Mouse (Mus musculus): ENCODE data around the gene Gse1. TPM values are rescaled to one million over a fixed set of nuclear protein-coding genes. Genes with fewer than 3 reads are reported as not detected.

Gse1 gene
- total and polyA plus RNA-seq, 3 experiments: 23.6 to 128 (median 66.9) TPM

- TF ChIP-seq ZNF384 (IDR thresholded peaks at IDR 0.05; ENCODE audit: low read depth, low read length): no peak
- TF ChIP-seq MXI1 (IDR thresholded peaks at IDR 0.05; ENCODE audit: low read depth, low read length): no peak
These were observed 289.6 kb downstream of the Gse1 start (continued) for GRCm38 (mm10) chr8:120517666-120518410.

GRCm38 (mm10) chr8:120518736-120519534, 290.7 kb downstream of the Gse1 start:
- Histone ChIP-seq H3K27me3 (ENCODE audit: control insufficient read depth in 1 of 2, insufficient read depth in 2 of 2, low read length in 2 of 2) (no peaks in the 10 kb centered on the region), H3K4me1 (ENCODE audit: control insufficient read depth in 1 of 2, insufficient read depth in 2 of 2, low read length in 2 of 2) (peaks cover 0 to 6% of the 10 kb centered on the region in 2 experiments; a peak in 2 of 4 replicates), H3K4me3 (ENCODE audit: control insufficient read depth in 1 of 2, insufficient read depth in 1 of 2, low read depth in 2 of 2, low read length in 2 of 2) (no peak overlapping the region), H3K9me3 (replicated peaks; ENCODE audit: insufficient read depth, low read length) (no peaks in the 10 kb centered on the region), H3K79me2 (ENCODE audit: control insufficient read depth, insufficient read depth, low read length, poor library complexity) (peaks cover 98% of the 10 kb centered on the region), H3K27ac (ENCODE audit: control insufficient read depth, low read depth, low read length) (no peak overlapping the region), H3K9ac (ENCODE audit: control insufficient read depth, low read depth, low read length, poor library complexity, severe bottlenecking) (no peak overlapping the region), H3K36me3 (ENCODE audit: control insufficient read depth in 1 of 2, insufficient read depth in 2 of 2, low read length in 2 of 2) (peaks cover 4 to 5% of the 10 kb centered on the region in 2 experiments)
- no peak for DNase-seq (ENCODE audit: low read depth, low spot score)
- TF ChIP-seq TCF12 (IDR thresholded peaks at IDR 0.05; ENCODE audit: low read depth, low read length): no peak
- no peak for TF ChIP-seq RAD21 (IDR thresholded peaks at IDR 0.05; ENCODE audit: low read depth, low read length)
- no peak for TF ChIP-seq MAX (IDR thresholded peaks at IDR 0.05; ENCODE audit: low read length)
- TF ChIP-seq CHD1 (IDR thresholded peaks at IDR 0.05; ENCODE audit: low read depth, low read length): no peak
- no peak for TF ChIP-seq UBTF (IDR thresholded peaks at IDR 0.05; ENCODE audit: borderline replicate concordance, insufficient read depth, low read depth, low read length)
- no peak for TF ChIP-seq RCOR1 (IDR thresholded peaks at IDR 0.05; ENCODE audit: low read depth, low read length)
- TF ChIP-seq NELFE (IDR thresholded peaks at IDR 0.05; ENCODE audit: low read depth, low read length): no peak
- no peak for TF ChIP-seq KAT2A (conservative IDR thresholded peaks at IDR 0.05; ENCODE audit: low read depth, low read length)

DNA sequence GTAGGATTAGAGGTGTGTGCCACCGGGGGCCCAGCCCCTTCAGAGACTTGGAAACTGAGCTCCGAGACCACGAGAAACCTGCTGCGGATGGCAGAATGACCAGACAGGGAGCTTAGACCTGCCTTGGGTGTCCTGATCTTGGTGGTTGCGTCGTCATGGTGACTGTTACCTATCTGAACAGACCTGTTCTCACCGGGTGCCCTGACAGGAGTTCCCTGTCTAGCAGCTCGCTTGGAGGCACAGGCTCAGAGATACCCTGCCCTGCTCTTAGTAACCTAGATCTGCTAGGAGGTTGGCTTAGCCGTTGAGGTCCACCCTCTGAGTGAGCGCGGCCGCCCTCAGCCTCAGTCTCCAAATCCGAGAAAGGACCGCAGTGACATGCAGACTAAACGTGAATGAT, 292.0 kb downstream of the Gse1 start:
- Histone ChIP-seq H3K9ac (ENCODE audit: control insufficient read depth, low read depth, low read length, poor library complexity, severe bottlenecking) (no peak overlapping the region), H3K9me3 (replicated peaks; ENCODE audit: insufficient read depth, low read length) (no peaks in the 10 kb centered on the region), H3K4me3 (ENCODE audit: control insufficient read depth in 1 of 2, insufficient read depth in 1 of 2, low read depth in 2 of 2, low read length in 2 of 2) (no peak overlapping the region), H3K79me2 (ENCODE audit: control insufficient read depth, insufficient read depth, low read length, poor library complexity) (peaks cover 98% of the 10 kb centered on the region), H3K27ac (ENCODE audit: control insufficient read depth, low read depth, low read length) (no peak overlapping the region), H3K4me1 (ENCODE audit: control insufficient read depth in 1 of 2, insufficient read depth in 2 of 2, low read length in 2 of 2) (peaks cover 0 to 19% of the 10 kb centered on the region in 2 experiments; a peak in 3 of 4 replicates), H3K36me3 (ENCODE audit: control insufficient read depth in 1 of 2, insufficient read depth in 2 of 2, low read length in 2 of 2) (peaks cover 5 to 16% of the 10 kb centered on the region in 2 experiments), H3K27me3 (ENCODE audit: control insufficient read depth in 1 of 2, insufficient read depth in 2 of 2, low read length in 2 of 2) (no peaks in the 10 kb centered on the region)
- DNase-seq (ENCODE audit: low read depth, low spot score): no peak
- TF ChIP-seq POLR2A (IDR thresholded peaks at IDR 0.05; ENCODE audit: control insufficient read depth in 1 of 2, insufficient read depth in 1 of 2, low read depth in 1 of 2, low read length in 2 of 2, poor library complexity in 1 of 2) (no peak), MAFK (IDR thresholded peaks at IDR 0.05; ENCODE audit: borderline replicate concordance, low read depth, low read length) (no peak), HCFC1 (IDR thresholded peaks at IDR 0.05; ENCODE audit: low read depth, low read length) (no peak), POLR2AphosphoS2 (IDR thresholded peaks at IDR 0.05; ENCODE audit: low read length) (no peak; the same call in 1 of the 2 replicates), SMC3 (IDR thresholded peaks at IDR 0.05; ENCODE audit: low read depth, low read length) (no peak), RCOR1 (IDR thresholded peaks at IDR 0.05; ENCODE audit: low read depth, low read length) (no peak), ELF1 (IDR thresholded peaks at IDR 0.05; ENCODE audit: low read depth, low read length) (no peak), ZC3H11A (IDR thresholded peaks at IDR 0.05; ENCODE audit: low read depth, low read length) (no peak), MXI1 (IDR thresholded peaks at IDR 0.05; ENCODE audit: low read depth, low read length) (no peak), ZNF384 (IDR thresholded peaks at IDR 0.05; ENCODE audit: low read depth, low read length) (no peak), SIN3A (IDR thresholded peaks at IDR 0.05; ENCODE audit: low read length) (no peak), TCF12 (IDR thresholded peaks at IDR 0.05; ENCODE audit: low read depth, low read length) (no peak), ZMIZ1 (IDR thresholded peaks at IDR 0.05; ENCODE audit: low read depth, low read length) (no peak), ZKSCAN1 (IDR thresholded peaks at IDR 0.05; ENCODE audit: low read depth, low read length) (no peak), TAL1 (IDR thresholded peaks at IDR 0.05; ENCODE audit: low read length) (no peak), BHLHE40 (IDR thresholded peaks at IDR 0.05; ENCODE audit: borderline replicate concordance, low read depth, low read length) (no peak), KAT2A (conservative IDR thresholded peaks at IDR 0.05; ENCODE audit: low read depth, low read length) (no peak), CTCF (IDR thresholded peaks at IDR 0.05 in 2 of 3, conservative IDR thresholded peaks at IDR 0.05 in 1 of 3; ENCODE audit: control insufficient read depth in 1 of 3, insufficient read depth in 1 of 3, low read depth in 2 of 3, low read length in 3 of 3, poor library complexity in 1 of 3, severe bottlenecking in 1 of 3) (no peak)

All from MEL (cell line).